Mouse (Mus musculus): ENCODE data around the gene Slc35e3. TPM values are rescaled to one million over a fixed set of nuclear protein-coding genes. Genes with fewer than 3 reads are reported as not detected.

Gene Slc35e3
- polyA plus RNA-seq (2015; fragmentation: Nextera tagmentation; extraction: Ambion mirVana) = 19.4 and 21.0 TPM in 2 replicates

DNA sequence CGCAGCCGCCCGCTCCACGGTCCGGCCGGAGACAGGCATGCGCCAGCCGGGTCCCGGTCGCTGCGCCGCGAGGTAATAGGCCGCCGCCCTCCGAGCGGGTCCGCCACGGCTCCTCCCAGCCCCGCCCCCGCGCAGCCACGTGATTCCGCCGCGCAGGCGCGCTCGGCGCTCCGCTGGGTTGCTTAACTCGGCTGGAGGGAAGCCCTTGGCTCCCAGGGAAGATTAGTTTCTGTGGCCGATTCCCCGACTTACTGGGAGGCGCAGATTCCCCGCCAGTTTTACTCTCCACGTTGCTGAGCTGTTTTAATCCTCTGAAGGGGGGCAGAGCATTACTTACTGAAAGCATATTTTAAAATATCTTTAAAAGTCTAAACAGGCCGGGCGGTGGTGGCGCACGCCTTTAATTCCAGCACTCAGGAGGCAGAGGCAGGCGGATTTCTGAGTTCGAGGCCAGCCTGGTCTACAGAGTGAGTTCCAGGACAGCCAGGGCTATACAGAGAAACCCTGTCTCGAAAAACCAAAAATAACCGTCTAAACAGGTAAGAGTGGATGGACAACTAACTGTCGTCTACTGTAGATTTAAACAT lies at the start of gene Slc35e3:
TSS of gene Slc35e3 (minus strand) at position 69 of the 587 bp plus-strand sequence.
- DNase-seq (ENCODE audit: low spot score) = peak; percentile 97
- Histone ChIP-seq H3K9ac (ENCODE audit: low read length) (peak within 1 kb of the TSS; percentile 39), H3K4me1 (replicated peaks; ENCODE audit: control insufficient read depth, insufficient read depth) (no peaks in the 10 kb centered on the region), H3K4me3 (ENCODE audit: low read depth, low read length) (peak within 1 kb of the TSS; percentile 43), H3K27me3 (ENCODE audit: control insufficient read depth, insufficient read depth, low read length) (no peaks in the 10 kb centered on the region), H3K4me2 (replicated peaks; ENCODE audit: low read depth) (peak within 1 kb of the TSS; percentile 55), H3K9me3 (ENCODE audit: control insufficient read depth, low read length) (no peaks in the 10 kb centered on the region), H3K36me3 (ENCODE audit: control insufficient read depth, insufficient read depth, low read length) (peaks cover 3% of the 10 kb centered on the region; the same call in 1 of the 2 replicates), H3K27ac (replicated peaks) (peak within 1 kb of the TSS; percentile 26; the same call in 1 of the 2 replicates)
- ATAC-seq (ENCODE audit: low FRiP score, low TSS enrichment) = peak; percentile 92
- 18% methylated on average over 29 of the region's 46 CpGs for WGBS
- TF ChIP-seq EP300 (optimal IDR thresholded peaks at IDR 0.05) (no peak), CTCF (IDR thresholded peaks at IDR 0.05; ENCODE audit: low read depth) (no peak)

DNA sequence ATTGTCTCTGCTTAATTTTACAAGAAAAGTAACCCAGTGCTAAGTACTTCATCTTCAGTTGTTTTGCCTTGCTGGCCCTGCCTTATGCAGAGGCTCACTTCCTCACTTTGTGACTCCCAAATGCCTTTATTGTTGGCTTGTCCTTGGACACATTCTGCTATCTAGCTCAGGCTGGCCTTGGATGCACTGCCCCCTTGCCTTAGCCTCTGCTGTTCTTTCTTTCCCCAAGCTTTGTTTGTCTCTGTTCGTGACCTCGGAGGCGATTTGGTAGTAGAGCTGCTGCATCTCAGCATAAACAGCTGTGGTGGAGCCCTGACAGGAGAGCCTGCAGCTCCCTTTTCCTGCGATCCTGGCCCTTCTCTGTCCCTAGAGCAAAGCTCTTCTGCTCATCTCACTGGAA lies 49.0 kb upstream of the Slc35e3 start:
- Histone ChIP-seq H3K9me3 (ENCODE audit: control insufficient read depth, low read length) (no peaks in the 10 kb centered on the region), H3K4me1 (replicated peaks; ENCODE audit: control insufficient read depth, insufficient read depth) (no peaks in the 10 kb centered on the region), H3K27ac (replicated peaks) (no peak overlapping the region), H3K27me3 (ENCODE audit: control insufficient read depth, insufficient read depth, low read length) (no peaks in the 10 kb centered on the region), H3K36me3 (ENCODE audit: control insufficient read depth, insufficient read depth, low read length) (no peaks in the 10 kb centered on the region), H3K4me3 (ENCODE audit: low read depth, low read length) (no peak overlapping the region), H3K9ac (ENCODE audit: low read length) (no peak overlapping the region), H3K4me2 (replicated peaks; ENCODE audit: low read depth) (no peak overlapping the region)
- no peak for TF ChIP-seq CTCF (IDR thresholded peaks at IDR 0.05; ENCODE audit: low read depth)
- TF ChIP-seq EP300 (optimal IDR thresholded peaks at IDR 0.05) = no peak
- WGBS = 59% methylated on average over 4 of the region's 4 CpGs
- ATAC-seq (ENCODE audit: low FRiP score, low TSS enrichment) (no peak), DNase-seq (ENCODE audit: low spot score) (no peak)

GRCm38 (mm10) chr10:117793436-117794030 lies 47.4 kb upstream of the Slc35e3 start:
- no peak for DNase-seq (ENCODE audit: low spot score)
- peak overlapping the region; percentile 55; the same call in 1 of the 2 replicates for H3K4me2 ChIP-seq (replicated peaks; ENCODE audit: low read depth)
- ATAC-seq (ENCODE audit: low FRiP score, low TSS enrichment) = no peak
- H3K36me3 ChIP-seq (ENCODE audit: control insufficient read depth, insufficient read depth, low read length) = no peaks in the 10 kb centered on the region
- H3K27me3 ChIP-seq (ENCODE audit: control insufficient read depth, insufficient read depth, low read length) = no peaks in the 10 kb centered on the region
- peak overlapping the region; percentile 84 for H3K27ac ChIP-seq (replicated peaks)
- H3K4me1 ChIP-seq (replicated peaks; ENCODE audit: control insufficient read depth, insufficient read depth) = no peaks in the 10 kb centered on the region
- WGBS = 54% methylated on average over 11 of the region's 11 CpGs
- H3K4me3 ChIP-seq (ENCODE audit: low read depth, low read length) = no peak overlapping the region; the same call in 1 of the 2 replicates
- TF ChIP-seq CTCF (IDR thresholded peaks at IDR 0.05; ENCODE audit: low read depth) = peak; percentile 26; the same call in 1 of the 2 replicates
- TF ChIP-seq EP300 (optimal IDR thresholded peaks at IDR 0.05) = no peak
- H3K9ac ChIP-seq (ENCODE audit: low read length) = no peak overlapping the region
- H3K9me3 ChIP-seq (ENCODE audit: control insufficient read depth, low read length) = no peaks in the 10 kb centered on the region

DNA sequence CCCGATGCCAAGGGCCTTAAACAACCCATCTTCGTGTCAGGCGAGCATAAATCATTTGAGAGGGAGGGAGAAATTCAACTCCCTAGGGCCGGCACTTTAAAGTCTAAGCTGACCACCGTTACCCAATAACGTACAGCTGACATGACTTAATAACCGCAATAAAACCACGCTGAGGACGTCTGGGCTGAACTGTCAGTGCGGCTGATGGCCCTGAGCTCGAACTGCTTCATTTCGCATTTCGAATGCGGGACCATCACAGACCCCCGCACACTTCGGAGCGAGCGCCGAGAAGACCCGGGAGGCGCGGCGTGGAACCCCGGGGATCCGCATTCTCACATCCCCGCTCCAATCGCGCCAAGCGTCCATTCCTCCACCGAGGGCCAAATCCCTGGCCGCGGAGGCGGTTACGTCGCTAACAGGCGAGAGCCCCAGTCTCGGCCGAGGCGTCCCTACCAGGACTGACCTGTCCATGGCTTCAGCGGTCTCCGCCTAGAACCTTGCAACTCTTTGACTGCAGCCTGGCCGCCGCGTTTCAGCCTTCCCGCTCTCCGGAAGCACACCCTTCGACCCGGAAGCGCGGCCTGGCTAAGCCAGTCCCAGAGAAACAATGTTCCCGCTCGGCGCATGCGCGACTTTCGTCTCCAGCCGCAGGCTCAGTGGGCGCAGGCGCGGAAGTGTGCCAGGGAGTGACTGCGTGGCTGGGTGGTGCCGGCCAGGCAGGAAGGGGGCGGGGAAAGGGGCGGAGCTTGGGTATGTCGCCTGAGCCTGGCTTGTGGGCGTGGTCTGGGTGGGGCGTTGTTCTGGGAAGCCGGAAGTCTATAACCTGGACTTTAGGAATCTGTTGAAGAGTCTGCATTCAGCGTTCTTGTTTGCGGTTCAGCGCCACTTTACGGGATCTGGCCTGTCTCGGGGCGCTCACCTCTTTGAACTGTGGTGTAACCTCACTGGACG lies 46.3 kb upstream of the Slc35e3 start, which contains the start of gene Nup107:
TSS of gene Nup107 (minus strand) at position 565 of the 951 bp plus-strand sequence.
- WGBS = under 1% methylated on average over 75 of the region's 75 CpGs
- Histone ChIP-seq H3K27ac (replicated peaks) (peak within 1 kb of the TSS; percentile 84), H3K36me3 (ENCODE audit: control insufficient read depth, insufficient read depth, low read length) (no peaks in the 10 kb centered on the region), H3K4me2 (replicated peaks; ENCODE audit: low read depth) (peak within 1 kb of the TSS; percentile 77), H3K27me3 (ENCODE audit: control insufficient read depth, insufficient read depth, low read length) (no peaks in the 10 kb centered on the region), H3K9me3 (ENCODE audit: control insufficient read depth, low read length) (no peaks in the 10 kb centered on the region), H3K9ac (ENCODE audit: low read length) (peak within 1 kb of the TSS; percentile 85), H3K4me1 (replicated peaks; ENCODE audit: control insufficient read depth, insufficient read depth) (no peaks in the 10 kb centered on the region), H3K4me3 (ENCODE audit: low read depth, low read length) (peak within 1 kb of the TSS; percentile 79)
- DNase-seq (ENCODE audit: low spot score) (peak; percentile 100), ATAC-seq (ENCODE audit: low FRiP score, low TSS enrichment) (peak; percentile 97)
- TF ChIP-seq EP300 (optimal IDR thresholded peaks at IDR 0.05) (no peak), CTCF (IDR thresholded peaks at IDR 0.05; ENCODE audit: low read depth) (no peak)

GRCm38 (mm10) chr10:117791171-117791470 lies 45.0 kb upstream of the Slc35e3 start:
- no peaks in the 10 kb centered on the region for H3K27me3 ChIP-seq (ENCODE audit: control insufficient read depth, insufficient read depth, low read length)
- no peak overlapping the region for H3K9ac ChIP-seq (ENCODE audit: low read length)
- no peak for ATAC-seq (ENCODE audit: low FRiP score, low TSS enrichment)
- no peaks in the 10 kb centered on the region for H3K4me1 ChIP-seq (replicated peaks; ENCODE audit: control insufficient read depth, insufficient read depth)
- no peak overlapping the region for H3K27ac ChIP-seq (replicated peaks)
- TF ChIP-seq CTCF (IDR thresholded peaks at IDR 0.05; ENCODE audit: low read depth) (no peak), EP300 (optimal IDR thresholded peaks at IDR 0.05) (no peak)
- no peak overlapping the region for H3K4me3 ChIP-seq (ENCODE audit: low read depth, low read length)
- 84% methylated on average over 2 of the region's 2 CpGs for WGBS
- H3K9me3 ChIP-seq (ENCODE audit: control insufficient read depth, low read length) = no peaks in the 10 kb centered on the region
- no peaks in the 10 kb centered on the region for H3K36me3 ChIP-seq (ENCODE audit: control insufficient read depth, insufficient read depth, low read length)
- no peak overlapping the region for H3K4me2 ChIP-seq (replicated peaks; ENCODE audit: low read depth)
- DNase-seq (ENCODE audit: low spot score) = no peak

All from stomach, postnatal 0 days (tissue).